Mouse (Mus musculus) forebrain, embryonic 14.5 days (tissue): ENCODE results near the gene BC025446. TPM values are rescaled to one million over a fixed set of nuclear protein-coding genes. Genes with fewer than 3 reads are reported as not detected.
"Not testable (repeated sequence)": the region's sequence is repeated elsewhere in the genome, so short reads cannot be mapped to it uniquely, and the experiment has no call there.

Source experiments
- ATAC-seq: fragments of 200-750 bp; cut with Nextera tagmentation; 2 replicates; pipeline ENCODE4 v1.8.0; 2017; ENCODE audit warnings: mild to moderate bottlenecking, moderate library complexity
- DNase-seq: peaks from one replicate; pipeline ENCODE4 v3.0.0-alpha.2; 2015; ENCODE audit warnings: low spot score
- H3K27ac ChIP-seq: fragments of 300-500 bp; sonication (generic); 2 replicates; pipeline ENCODE4 v1.5.1; 2014; ENCODE audit warnings: low read depth, mild to moderate bottlenecking, control low read depth, low read length, moderate library complexity
- H3K27me3 ChIP-seq: fragments of 300-500 bp; sonication (generic); replicated peaks from 2 replicates; pipeline ENCODE4 v1.6.1; 2014; ENCODE audit warnings: low read length, control low read depth, mixed read lengths; ENCODE audit not compliant: control insufficient read depth, insufficient read depth
- H3K36me3 ChIP-seq: fragments of 300-500 bp; sonication (generic); 2 replicates; pipeline ENCODE4 v1.6.1; 2014; ENCODE audit warnings: low read length, control low read depth; ENCODE audit not compliant: control insufficient read depth, insufficient read depth
- H3K4me1 ChIP-seq: fragments of 300-500 bp; sonication (generic); 2 replicates; pipeline ENCODE4 v1.6.1; 2014; ENCODE audit warnings: antibody characterized with exemption, low read length, control low read depth; ENCODE audit not compliant: control insufficient read depth, insufficient read depth
- H3K4me2 ChIP-seq: fragments of 300-500 bp; sonication (generic); 2 replicates; pipeline ENCODE4 v1.6.1; 2014; ENCODE audit warnings: mild to moderate bottlenecking, control low read depth, low read length
- H3K4me3 ChIP-seq: fragments of 300-500 bp; sonication (generic); 2 replicates; pipeline ENCODE4 v1.5.1; 2014; ENCODE audit warnings: low read depth, low read length, control low read depth
- H3K9ac ChIP-seq: fragments of 300-500 bp; sonication (generic); 2 replicates; pipeline ENCODE4 v1.6.1; 2014; ENCODE audit warnings: mild to moderate bottlenecking, low read length, control low read depth, moderate library complexity
- H3K9me3 ChIP-seq: fragments of 300-500 bp; sonication (generic); replicated peaks from 2 replicates; pipeline ENCODE4 v1.6.1; 2016; ENCODE audit warnings: low read length, control low read depth, mixed read lengths; ENCODE audit not compliant: control insufficient read depth
- WGBS: fragments of 180-500 bp; shearing (Covaris S2); extraction: QIAGEN DNeasy Blood & Tissue Kit; methylation state at CpG from one replicate; pipeline ENCODE4 v1.1.7; 2014; 5-methylcytosine and 5-hydroxymethylcytosine counted together
- polyA plus RNA-seq: library from polyadenylated mRNA; unstranded; fragments of >200 nt; fragmentation: Nextera tagmentation; extraction: Ambion mirVana; gene quantifications from 2 replicates; pipeline ENCODE4 v1.2.1, GENCODE M21; 2014

The BC025446 gene
- not detected in 2 replicates for polyA plus RNA-seq

DNA sequence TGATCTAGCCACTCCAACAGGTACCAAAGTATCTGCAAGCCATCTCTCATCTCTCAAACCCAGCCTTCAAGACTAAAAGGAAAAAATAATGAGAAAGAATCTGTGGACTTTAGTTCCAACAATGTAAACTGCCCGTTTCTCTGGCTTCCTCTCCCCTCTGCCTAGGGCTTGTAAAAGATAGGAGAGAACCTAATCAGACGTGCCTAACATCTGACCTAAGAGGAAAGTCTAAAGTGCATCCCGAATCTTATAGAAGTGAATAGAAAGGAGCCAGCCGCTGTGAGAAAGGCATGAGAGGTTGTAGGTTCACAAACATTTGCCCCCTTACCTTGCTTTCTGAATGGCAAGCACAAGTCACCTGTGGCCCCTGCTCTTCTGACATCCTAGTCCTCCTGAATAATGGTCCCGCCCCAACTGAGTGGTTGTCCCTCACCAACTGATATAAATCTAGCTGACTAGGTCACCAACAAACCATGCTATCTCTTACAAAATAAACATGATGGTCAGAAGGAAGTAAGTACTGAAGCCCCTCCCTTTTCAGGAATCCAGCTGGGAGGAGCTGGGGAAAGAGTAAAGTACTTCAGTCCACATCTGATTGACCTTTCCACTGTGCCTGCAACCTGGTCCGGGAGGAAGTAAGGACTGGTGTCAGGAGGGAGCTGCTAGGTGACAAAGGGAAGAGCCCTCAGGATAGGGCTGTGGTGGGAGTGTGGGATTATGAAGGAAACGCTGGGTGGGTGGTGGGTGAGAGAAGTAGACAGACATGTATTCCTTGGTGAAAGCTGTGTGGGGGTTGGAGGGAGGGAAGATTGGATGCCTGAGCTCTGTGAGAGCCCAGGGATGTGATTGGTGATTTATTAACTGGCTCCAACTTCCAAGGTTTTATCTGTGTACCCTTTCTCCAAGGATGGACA lies at the start of gene BC025446:
TSS of gene BC025446 (plus strand) at position 599 of the 914 bp plus-strand sequence.
- Histone ChIP-seq H3K9ac (no peak within 1 kb of the TSS), H3K27me3 (no peaks in the 10 kb centered on the region), H3K36me3 (no peaks in the 10 kb centered on the region), H3K4me2 (no peak within 1 kb of the TSS), H3K4me3 (no peak within 1 kb of the TSS), H3K4me1 (no peaks in the 10 kb centered on the region), H3K27ac (no peak within 1 kb of the TSS), H3K9me3 (no peaks in the 10 kb centered on the region)
- no peak for ATAC-seq
- 88% methylated on average over 7 of the region's 7 CpGs for WGBS
- no peak for DNase-seq

- Histone ChIP-seq H3K27ac (no peak overlapping the region), H3K4me3 (no peak overlapping the region), H3K9me3 (no peaks in the 10 kb centered on the region), H3K36me3 (no peaks in the 10 kb centered on the region), H3K9ac (no peak overlapping the region), H3K4me2 (no peak overlapping the region), H3K4me1 (no peaks in the 10 kb centered on the region), H3K27me3 (no peaks in the 10 kb centered on the region)
- WGBS = 64% methylated on average over 1 of the region's 1 CpGs
- DNase-seq = peak; percentile 49
- no peak for ATAC-seq
These were observed 40.7 kb upstream of the BC025446 start for GRCm38 (mm10) chr15:75175506-75175905.

- Histone ChIP-seq H3K36me3 (no peaks in the 10 kb centered on the region), H3K4me2 (no peak overlapping the region), H3K4me3 (no peak overlapping the region), H3K27me3 (no peaks in the 10 kb centered on the region), H3K9me3 (no peaks in the 10 kb centered on the region), H3K27ac (no peak overlapping the region), H3K9ac (no peak overlapping the region), H3K4me1 (no peaks in the 10 kb centered on the region)
- no peak for ATAC-seq
- DNase-seq = no peak
- 20% methylated on average over 2 of the region's 2 CpGs for WGBS
These were observed 29.9 kb upstream of the BC025446 start for GRCm38 (mm10) chr15:75186291-75186690.

- 75% methylated on average over 2 of the region's 2 CpGs for WGBS
- DNase-seq = peak; percentile 23
- Histone ChIP-seq H3K9ac (no peak overlapping the region), H3K27me3 (no peaks in the 10 kb centered on the region), H3K27ac (no peak overlapping the region), H3K4me3 (no peak overlapping the region), H3K4me1 (no peaks in the 10 kb centered on the region), H3K36me3 (no peaks in the 10 kb centered on the region), H3K4me2 (no peak overlapping the region), H3K9me3 (no peaks in the 10 kb centered on the region)
- no peak for ATAC-seq
These were observed 27.1 kb upstream of the BC025446 start for GRCm38 (mm10) chr15:75189116-75189515.

DNA sequence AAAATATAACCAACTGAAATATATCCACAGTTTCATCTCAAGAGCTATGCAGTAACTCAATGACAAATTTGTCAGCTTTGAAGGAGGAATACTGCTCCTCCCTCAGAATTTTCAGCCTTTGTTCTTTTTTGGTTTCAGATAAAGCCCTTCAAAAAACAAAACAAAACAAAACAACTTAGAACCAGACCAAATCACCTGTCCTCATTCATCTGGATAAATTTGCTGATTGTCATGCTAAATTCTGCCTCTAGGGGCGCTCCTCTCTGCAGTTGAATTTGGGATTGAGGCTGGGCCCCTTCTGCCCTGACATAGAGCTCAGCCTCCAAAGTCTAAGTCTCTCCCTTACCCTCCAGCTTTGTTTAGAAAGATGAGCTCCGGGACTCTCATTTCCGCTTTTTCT lies 25.6 kb upstream of the BC025446 start:
- H3K9ac ChIP-seq, DNase-seq, H3K4me1 ChIP-seq, H3K4me2 ChIP-seq, H3K4me3 ChIP-seq, H3K36me3 ChIP-seq, H3K9me3 ChIP-seq, H3K27ac ChIP-seq, ATAC-seq, H3K27me3 ChIP-seq: not testable (repeated sequence)
- 4% methylated on average over 1 of the region's 3 CpGs for WGBS

GRCm38 (mm10) chr15:75216831-75217230 lies 655 bp downstream of the BC025446 start:
- Histone ChIP-seq H3K4me2 (no peak overlapping the region), H3K27ac (no peak overlapping the region), H3K4me1 (no peaks in the 10 kb centered on the region), H3K4me3 (no peak overlapping the region), H3K36me3 (no peaks in the 10 kb centered on the region), H3K27me3 (no peaks in the 10 kb centered on the region), H3K9ac (no peak overlapping the region), H3K9me3 (no peaks in the 10 kb centered on the region)
- no peak for ATAC-seq
- no peak for DNase-seq
- WGBS = 94% methylated on average over 1 of the region's 1 CpGs

DNA sequence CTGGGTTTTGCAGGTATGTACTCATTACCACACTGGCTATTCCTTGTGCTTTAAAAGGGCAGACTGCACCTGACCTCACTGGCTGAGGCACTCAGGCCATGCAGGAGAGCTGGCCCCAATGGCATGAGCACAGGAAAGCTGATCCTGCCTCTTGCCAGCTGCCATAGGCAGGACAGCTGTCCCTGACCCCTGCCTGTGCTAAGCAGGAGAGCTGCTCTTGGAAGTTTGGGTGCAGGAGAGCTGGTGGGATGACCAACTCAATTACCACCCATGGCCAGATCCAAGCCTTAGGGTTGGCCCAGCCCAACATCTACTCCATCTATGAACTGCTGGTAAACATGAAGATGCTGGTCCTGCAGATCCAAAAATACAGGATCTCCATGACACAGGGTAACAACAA lies 5.8 kb downstream of the BC025446 start:
- Histone ChIP-seq H3K27me3 (no peaks in the 10 kb centered on the region), H3K4me1 (no peaks in the 10 kb centered on the region), H3K9me3 (no peaks in the 10 kb centered on the region), H3K9ac (no peak overlapping the region), H3K27ac (no peak overlapping the region), H3K36me3 (no peaks in the 10 kb centered on the region), H3K4me2 (no peak overlapping the region), H3K4me3 (no peak overlapping the region)
- no peak for ATAC-seq
- no peak for DNase-seq

- Histone ChIP-seq H3K9me3 (no peaks in the 10 kb centered on the region), H3K27ac (no peak overlapping the region), H3K27me3 (no peaks in the 10 kb centered on the region), H3K36me3 (no peaks in the 10 kb centered on the region), H3K4me2 (no peak overlapping the region), H3K9ac (no peak overlapping the region), H3K4me3 (no peak overlapping the region), H3K4me1 (no peaks in the 10 kb centered on the region)
- DNase-seq = no peak
- 93% methylated on average over 3 of the region's 3 CpGs for WGBS
- no peak for ATAC-seq
These were observed 21.6 kb downstream of the BC025446 start for GRCm38 (mm10) chr15:75237736-75238288.

GRCm38 (mm10) chr15:75240558-75240957 lies 24.4 kb downstream of the BC025446 start:
- DNase-seq = no peak
- Histone ChIP-seq H3K9me3 (no peaks in the 10 kb centered on the region), H3K4me2 (no peak overlapping the region), H3K27me3 (no peaks in the 10 kb centered on the region), H3K27ac (no peak overlapping the region), H3K36me3 (no peaks in the 10 kb centered on the region), H3K4me3 (no peak overlapping the region), H3K4me1 (no peaks in the 10 kb centered on the region), H3K9ac (no peak overlapping the region)
- 85% methylated on average over 2 of the region's 2 CpGs for WGBS
- no peak for ATAC-seq
